Mouse (Mus musculus): ENCODE measurements around the gene Gpr156. TPM values are rescaled to one million over a fixed set of nuclear protein-coding genes. Genes with fewer than 3 reads are reported as not detected.

The Gpr156 gene
- polyA plus RNA-seq, 1 experiment from 2014 or later: 0.66 TPM

GRCm38 (mm10) chr16:37878951-37879505 lies 37.3 kb upstream of the Gpr156 start:
- peaks cover 22% of the 10 kb centered on the region for H3K36me3 ChIP-seq (ENCODE audit: control insufficient read depth, insufficient read depth, low read length)
- no peak for ATAC-seq (replicated peaks; ENCODE audit: insufficient number of reproducible peaks, low FRiP score, low TSS enrichment)
- no peak overlapping the region for H3K27ac ChIP-seq (ENCODE audit: low read depth, low read length)
- peaks cover 8% of the 10 kb centered on the region; the same call in 1 of the 2 replicates for H3K4me1 ChIP-seq (ENCODE audit: control insufficient read depth, insufficient read depth, low read length)
- no peak overlapping the region for H3K4me2 ChIP-seq
- no peaks in the 10 kb centered on the region for H3K9me3 ChIP-seq (replicated peaks; ENCODE audit: control insufficient read depth, low read length)
- H3K27me3 ChIP-seq (ENCODE audit: control insufficient read depth, insufficient read depth, low read length): no peaks in the 10 kb centered on the region
- H3K9ac ChIP-seq (ENCODE audit: low read depth, low read length): no peak overlapping the region
- WGBS (ENCODE audit: insufficient replicate concordance): 83% methylated on average over 7 of the region's 7 CpGs
- no peak overlapping the region for H3K4me3 ChIP-seq (ENCODE audit: low read depth, low read length)

- H3K9ac ChIP-seq (ENCODE audit: low read depth, low read length): no peak overlapping the region
- no peak for ATAC-seq (replicated peaks; ENCODE audit: insufficient number of reproducible peaks, low FRiP score, low TSS enrichment)
- H3K27ac ChIP-seq (ENCODE audit: low read depth, low read length): no peak overlapping the region
- WGBS (ENCODE audit: insufficient replicate concordance): 93% methylated on average over 4 of the region's 4 CpGs
- H3K36me3 ChIP-seq (ENCODE audit: control insufficient read depth, insufficient read depth, low read length): peaks cover 20% of the 10 kb centered on the region
- no peaks in the 10 kb centered on the region for H3K9me3 ChIP-seq (replicated peaks; ENCODE audit: control insufficient read depth, low read length)
- H3K4me3 ChIP-seq (ENCODE audit: low read depth, low read length): no peak overlapping the region
- no peak overlapping the region for H3K4me2 ChIP-seq
- H3K27me3 ChIP-seq (ENCODE audit: control insufficient read depth, insufficient read depth, low read length): no peaks in the 10 kb centered on the region
- peaks cover 8% of the 10 kb centered on the region; the same call in 1 of the 2 replicates for H3K4me1 ChIP-seq (ENCODE audit: control insufficient read depth, insufficient read depth, low read length)
Measured at GRCm38 (mm10) chr16:37879750-37880419, 36.4 kb upstream of the Gpr156 start.

DNA sequence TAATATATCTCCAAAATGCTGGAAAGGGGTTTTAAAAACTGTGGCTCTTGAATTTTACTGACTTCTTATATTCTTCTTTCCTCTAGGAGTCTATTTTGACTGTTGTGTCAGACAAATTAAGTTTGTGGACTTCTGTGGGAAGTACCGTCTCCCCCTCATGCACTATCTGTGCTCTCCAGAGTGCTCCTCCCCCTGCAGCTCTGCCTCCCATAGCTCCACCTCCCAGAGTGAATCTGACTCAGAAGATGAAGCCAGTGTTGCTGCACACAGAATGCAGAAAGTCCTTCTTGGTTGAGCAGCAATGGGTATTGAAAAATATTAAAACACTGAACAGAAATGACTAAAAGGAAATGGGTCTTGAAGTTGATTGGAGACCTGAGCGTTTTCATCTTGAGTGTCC lies 35.1 kb upstream of the Gpr156 start:
- H3K27ac ChIP-seq (ENCODE audit: low read depth, low read length): no peak overlapping the region
- no peak overlapping the region for H3K4me2 ChIP-seq
- peaks cover 8% of the 10 kb centered on the region; the same call in 1 of the 2 replicates for H3K4me1 ChIP-seq (ENCODE audit: control insufficient read depth, insufficient read depth, low read length)
- H3K4me3 ChIP-seq (ENCODE audit: low read depth, low read length): no peak overlapping the region
- H3K9ac ChIP-seq (ENCODE audit: low read depth, low read length): no peak overlapping the region
- WGBS (ENCODE audit: insufficient replicate concordance): 53% methylated on average over 2 of the region's 2 CpGs
- peaks cover 20% of the 10 kb centered on the region for H3K36me3 ChIP-seq (ENCODE audit: control insufficient read depth, insufficient read depth, low read length)
- no peaks in the 10 kb centered on the region for H3K9me3 ChIP-seq (replicated peaks; ENCODE audit: control insufficient read depth, low read length)
- ATAC-seq (replicated peaks; ENCODE audit: insufficient number of reproducible peaks, low FRiP score, low TSS enrichment): no peak
- no peaks in the 10 kb centered on the region for H3K27me3 ChIP-seq (ENCODE audit: control insufficient read depth, insufficient read depth, low read length)

GRCm38 (mm10) chr16:37888986-37889385 lies 27.3 kb upstream of the Gpr156 start:
- H3K36me3 ChIP-seq (ENCODE audit: control insufficient read depth, insufficient read depth, low read length): no peaks in the 10 kb centered on the region; the same call in 1 of the 2 replicates
- ATAC-seq (replicated peaks; ENCODE audit: insufficient number of reproducible peaks, low FRiP score, low TSS enrichment): no peak
- H3K4me2 ChIP-seq: no peak overlapping the region
- H3K27ac ChIP-seq (ENCODE audit: low read depth, low read length): no peak overlapping the region
- H3K27me3 ChIP-seq (ENCODE audit: control insufficient read depth, insufficient read depth, low read length): no peaks in the 10 kb centered on the region
- 90% methylated on average over 3 of the region's 3 CpGs for WGBS (ENCODE audit: insufficient replicate concordance)
- no peaks in the 10 kb centered on the region for H3K9me3 ChIP-seq (replicated peaks; ENCODE audit: control insufficient read depth, low read length)
- H3K4me1 ChIP-seq (ENCODE audit: control insufficient read depth, insufficient read depth, low read length): peaks cover 10% of the 10 kb centered on the region
- no peak overlapping the region for H3K4me3 ChIP-seq (ENCODE audit: low read depth, low read length)
- H3K9ac ChIP-seq (ENCODE audit: low read depth, low read length): no peak overlapping the region

DNA sequence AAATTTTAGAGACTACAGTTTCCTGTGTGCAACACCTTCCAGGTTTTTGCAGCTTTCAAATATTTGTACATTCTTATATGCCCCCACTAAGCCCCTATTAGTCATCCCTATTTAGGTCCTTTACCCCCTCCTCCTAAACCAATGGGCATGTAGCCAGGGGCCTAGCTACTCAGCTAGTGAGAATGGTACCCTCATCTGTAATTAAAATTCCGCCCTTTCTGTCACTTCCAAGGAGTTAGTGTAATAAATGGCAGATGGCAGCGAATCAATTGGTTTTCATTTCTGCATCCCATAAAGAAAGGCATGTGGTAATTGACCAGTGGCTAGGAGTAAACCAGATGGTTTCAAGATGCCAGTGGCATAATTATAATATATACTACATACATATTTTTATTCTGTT lies 23.6 kb upstream of the Gpr156 start:
- WGBS (ENCODE audit: insufficient replicate concordance): 77% methylated on average over 2 of the region's 2 CpGs
- Histone ChIP-seq H3K4me2 (no peak overlapping the region), H3K4me3 (ENCODE audit: low read depth, low read length) (no peak overlapping the region), H3K9ac (ENCODE audit: low read depth, low read length) (no peak overlapping the region), H3K4me1 (ENCODE audit: control insufficient read depth, insufficient read depth, low read length) (peaks cover 20% of the 10 kb centered on the region), H3K9me3 (replicated peaks; ENCODE audit: control insufficient read depth, low read length) (no peaks in the 10 kb centered on the region), H3K36me3 (ENCODE audit: control insufficient read depth, insufficient read depth, low read length) (no peaks in the 10 kb centered on the region), H3K27me3 (ENCODE audit: control insufficient read depth, insufficient read depth, low read length) (no peaks in the 10 kb centered on the region), H3K27ac (ENCODE audit: low read depth, low read length) (peak overlapping the region; percentile 78)
- no peak for ATAC-seq (replicated peaks; ENCODE audit: insufficient number of reproducible peaks, low FRiP score, low TSS enrichment)

- 48% methylated on average over 6 of the region's 6 CpGs for WGBS (ENCODE audit: insufficient replicate concordance)
- no peaks in the 10 kb centered on the region for H3K9me3 ChIP-seq (replicated peaks; ENCODE audit: control insufficient read depth, low read length)
- H3K36me3 ChIP-seq (ENCODE audit: control insufficient read depth, insufficient read depth, low read length): no peaks in the 10 kb centered on the region
- H3K27ac ChIP-seq (ENCODE audit: low read depth, low read length): peak overlapping the region; percentile 78
- no peak for ATAC-seq (replicated peaks; ENCODE audit: insufficient number of reproducible peaks, low FRiP score, low TSS enrichment)
- H3K4me2 ChIP-seq: no peak overlapping the region
- no peak overlapping the region for H3K4me3 ChIP-seq (ENCODE audit: low read depth, low read length)
- no peak overlapping the region for H3K9ac ChIP-seq (ENCODE audit: low read depth, low read length)
- no peaks in the 10 kb centered on the region for H3K27me3 ChIP-seq (ENCODE audit: control insufficient read depth, insufficient read depth, low read length)
- H3K4me1 ChIP-seq (ENCODE audit: control insufficient read depth, insufficient read depth, low read length): peaks cover 20% of the 10 kb centered on the region
Measured at GRCm38 (mm10) chr16:37893381-37893780, 22.9 kb upstream of the Gpr156 start.

DNA sequence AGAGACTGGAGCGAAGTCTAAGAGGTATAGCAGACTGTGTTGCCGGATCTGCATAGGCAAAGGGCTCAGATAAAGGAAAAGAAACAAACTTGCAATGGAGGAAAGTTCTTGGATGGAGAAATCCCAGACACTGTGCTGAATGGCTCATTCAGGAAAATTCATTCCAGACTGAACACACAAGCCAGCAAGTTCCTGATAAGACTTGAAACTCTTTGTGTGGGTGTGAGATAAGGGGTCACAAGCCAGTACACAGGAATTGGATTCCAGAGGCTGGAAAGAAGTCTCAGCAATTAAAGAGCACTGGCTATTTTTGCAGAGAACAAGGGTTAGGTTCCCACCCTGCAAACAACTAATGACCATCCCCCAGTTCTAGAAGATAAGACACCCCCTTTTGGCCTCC lies 22.4 kb upstream of the Gpr156 start:
- WGBS (ENCODE audit: insufficient replicate concordance): 21% methylated on average over 2 of the region's 2 CpGs
- Histone ChIP-seq H3K4me2 (no peak overlapping the region), H3K4me1 (ENCODE audit: control insufficient read depth, insufficient read depth, low read length) (peaks cover 20% of the 10 kb centered on the region)

GRCm38 (mm10) chr16:37898790-37899189 lies 17.5 kb upstream of the Gpr156 start:
- Histone ChIP-seq H3K27ac (ENCODE audit: low read depth, low read length) (no peak overlapping the region), H3K9me3 (replicated peaks; ENCODE audit: control insufficient read depth, low read length) (no peaks in the 10 kb centered on the region), H3K4me2 (no peak overlapping the region), H3K27me3 (ENCODE audit: control insufficient read depth, insufficient read depth, low read length) (no peaks in the 10 kb centered on the region), H3K9ac (ENCODE audit: low read depth, low read length) (no peak overlapping the region), H3K4me3 (ENCODE audit: low read depth, low read length) (no peak overlapping the region), H3K36me3 (ENCODE audit: control insufficient read depth, insufficient read depth, low read length) (no peaks in the 10 kb centered on the region), H3K4me1 (ENCODE audit: control insufficient read depth, insufficient read depth, low read length) (peaks cover 10% of the 10 kb centered on the region)
- WGBS (ENCODE audit: insufficient replicate concordance): 79% methylated on average over 5 of the region's 5 CpGs
- ATAC-seq (replicated peaks; ENCODE audit: insufficient number of reproducible peaks, low FRiP score, low TSS enrichment): no peak

More for the DNA sequence above, 22.4 kb upstream of the Gpr156 start:
- H3K36me3 ChIP-seq (ENCODE audit: control insufficient read depth, insufficient read depth, low read length): no peaks in the 10 kb centered on the region
- ATAC-seq (replicated peaks; ENCODE audit: insufficient number of reproducible peaks, low FRiP score, low TSS enrichment): peak; percentile 74
- H3K27ac ChIP-seq (ENCODE audit: low read depth, low read length): peak overlapping the region; percentile 78
- no peaks in the 10 kb centered on the region for H3K9me3 ChIP-seq (replicated peaks; ENCODE audit: control insufficient read depth, low read length)
- no peak overlapping the region for H3K4me3 ChIP-seq (ENCODE audit: low read depth, low read length)
- H3K9ac ChIP-seq (ENCODE audit: low read depth, low read length): no peak overlapping the region
- no peaks in the 10 kb centered on the region for H3K27me3 ChIP-seq (ENCODE audit: control insufficient read depth, insufficient read depth, low read length)

- 47% methylated on average over 2 of the region's 2 CpGs for WGBS (ENCODE audit: insufficient replicate concordance)
- no peak for ATAC-seq (replicated peaks; ENCODE audit: insufficient number of reproducible peaks, low FRiP score, low TSS enrichment)
- no peaks in the 10 kb centered on the region for H3K27me3 ChIP-seq (ENCODE audit: control insufficient read depth, insufficient read depth, low read length)
- no peak overlapping the region for H3K4me2 ChIP-seq
- no peaks in the 10 kb centered on the region for H3K9me3 ChIP-seq (replicated peaks; ENCODE audit: control insufficient read depth, low read length)
- H3K9ac ChIP-seq (ENCODE audit: low read depth, low read length): no peak overlapping the region
- no peaks in the 10 kb centered on the region for H3K36me3 ChIP-seq (ENCODE audit: control insufficient read depth, insufficient read depth, low read length)
- H3K4me1 ChIP-seq (ENCODE audit: control insufficient read depth, insufficient read depth, low read length): peaks cover 7% of the 10 kb centered on the region
- H3K4me3 ChIP-seq (ENCODE audit: low read depth, low read length): no peak overlapping the region
- H3K27ac ChIP-seq (ENCODE audit: low read depth, low read length): no peak overlapping the region
Measured at GRCm38 (mm10) chr16:37899357-37899756, 16.9 kb upstream of the Gpr156 start.

Measured in heart, embryonic 11.5 days (tissue).